Mouse (Mus musculus) left cerebral cortex, postnatal 4 days (tissue): ENCODE measurements around the gene Rars. TPM values are rescaled to one million over a fixed set of nuclear protein-coding genes. Genes with fewer than 3 reads are reported as not detected.
"Not testable (repeated sequence)": the region's sequence is repeated elsewhere in the genome, so short reads cannot be mapped to it uniquely, and the experiment has no call there.

Experiments
- DNase-seq: peaks from one replicate; pipeline ENCODE4 v3.0.0-alpha.2; 2022
- intact Hi-C: fragments of 180-260 bp; cut with DNase I; formaldehyde crosslinking; loops from one replicate; pipeline ENCODE4 v1.15.1; 2025
- total RNA-seq, 2 experiments: library from RNA; stranded (reverse); gene quantifications; 2 replicates each; pipeline ENCODE4 v1.2.3; 2021

Rars gene
- total RNA-seq, 2 experiments from 2014 or later = 54.7 to 57.0 TPM

- intact Hi-C loops = no loop called here
Observed at GRCm38 (mm10) chr11:35840282-35840681, 6.0 kb upstream of the Rars start.

GRCm38 (mm10) chr11:35838345-35839338 is 4.3 kb upstream of the Rars start:
- intact Hi-C loops = no loop called here
- DNase-seq = peak; percentile 89

More at GRCm38 (mm10) chr11:35840282-35840681, 6.0 kb upstream of the Rars start:
- DNase-seq = no peak

- intact Hi-C loops = no loop called here
Observed at GRCm38 (mm10) chr11:35837156-35838126, 3.1 kb upstream of the Rars start.

GRCm38 (mm10) chr11:35833270-35833669 is 1.0 kb downstream of the Rars start:
- intact Hi-C loops = loop anchor here (5.0 kb wide), 1 partner anchor 169 kb away; no protein-coding TSS in a partner anchor
- DNase-seq = no peak

More at GRCm38 (mm10) chr11:35837156-35838126, 3.1 kb upstream of the Rars start:
- no peak for DNase-seq

GRCm38 (mm10) chr11:35832139-35832538 is 2.2 kb downstream of the Rars start:
- intact Hi-C loops = loop anchor here (5.0 kb wide), 1 partner anchor 170 kb away; no protein-coding TSS in a partner anchor
- no peak for DNase-seq

- intact Hi-C loops = no loop called here
- no peak for DNase-seq
Observed at GRCm38 (mm10) chr11:35827714-35828113, 6.6 kb downstream of the Rars start.

- DNase-seq = no peak
- intact Hi-C loops = no loop called here
Observed at GRCm38 (mm10) chr11:35816316-35816715, 18.0 kb downstream of the Rars start.

- no peak for DNase-seq
- intact Hi-C loops = no loop called here
Observed at GRCm38 (mm10) chr11:35811458-35811857, 22.8 kb downstream of the Rars start.

- no peak for DNase-seq
- intact Hi-C loops = no loop called here
Observed at GRCm38 (mm10) chr11:35801332-35801731, 33.0 kb downstream of the Rars start.

GRCm38 (mm10) chr11:35798874-35799273 is 35.4 kb downstream of the Rars start, which contains the start of gene Fbll1:
Gene Fbll1, minus strand, starts transcription at chr11:35798884.
- intact Hi-C loops = loop anchor here (10.0 kb wide), 1 partner anchor 954 kb away; no protein-coding TSS in a partner anchor

GRCm38 (mm10) chr11:35798495-35798820 is 35.8 kb downstream of the Rars start:
- peak; percentile 78 for DNase-seq
- intact Hi-C loops = loop anchor here (10.0 kb wide), 1 partner anchor 954 kb away; no protein-coding TSS in a partner anchor

More at GRCm38 (mm10) chr11:35798874-35799273, 35.4 kb downstream of the Rars start, which contains the start of gene Fbll1:
- DNase-seq = peak; percentile 20

- DNase-seq = peak; percentile 25
- intact Hi-C loops = loop anchor here (10.0 kb wide), 1 partner anchor 953 kb away; no protein-coding TSS in a partner anchor
Observed at GRCm38 (mm10) chr11:35797751-35798494, 36.4 kb downstream of the Rars start.

- intact Hi-C loops = loop anchor here (10.0 kb wide), 1 partner anchor 948 kb away; no protein-coding TSS in a partner anchor
- not testable (repeated sequence) for DNase-seq
Observed at GRCm38 (mm10) chr11:35792800-35793199, 41.5 kb downstream of the Rars start.

- intact Hi-C loops = no loop called here
- no peak for DNase-seq
Observed at GRCm38 (mm10) chr11:35788443-35788842, 45.9 kb downstream of the Rars start.

- DNase-seq = no peak
- intact Hi-C loops = no loop called here
Observed at GRCm38 (mm10) chr11:35784537-35784936, 49.8 kb downstream of the Rars start.

- intact Hi-C loops = no loop called here
- DNase-seq = no peak
Observed at GRCm38 (mm10) chr11:35784002-35784401, 50.3 kb downstream of the Rars start.

GRCm38 (mm10) chr11:35783038-35783437 is 51.3 kb downstream of the Rars start:
- DNase-seq = no peak
- intact Hi-C loops = no loop called here

- intact Hi-C loops = no loop called here
- DNase-seq = no peak
Observed at GRCm38 (mm10) chr11:35782444-35782843, 51.9 kb downstream of the Rars start.

GRCm38 (mm10) chr11:35780336-35780735 is 54.0 kb downstream of the Rars start:
- intact Hi-C loops = no loop called here
- no peak for DNase-seq

- intact Hi-C loops = no loop called here
- DNase-seq = no peak
Observed at GRCm38 (mm10) chr11:35776452-35776851, 57.9 kb downstream of the Rars start.
